14 mouse cellular contexts compared by ENCODE assay signal in the genomic region with DNA sequence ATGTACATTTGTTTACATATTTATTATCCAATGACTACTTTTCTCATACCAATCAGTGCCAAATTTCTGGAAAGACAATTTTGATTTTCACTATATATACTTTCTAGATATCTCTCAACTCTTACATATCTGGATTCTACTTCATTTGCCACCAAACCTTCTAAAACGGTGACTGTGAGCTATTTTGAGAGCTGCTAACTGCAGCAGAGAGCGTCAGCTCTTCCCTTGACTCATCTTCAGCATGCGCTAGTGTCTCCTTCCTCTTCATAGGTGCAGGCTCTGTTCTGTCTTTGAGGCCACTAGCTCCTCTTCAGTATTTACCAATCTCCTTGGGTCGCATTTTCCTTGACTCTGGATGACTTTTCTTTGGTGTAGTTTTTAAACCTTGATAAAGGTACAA.
A peak's percentile ranks its signal among the peaks of the same experiment; 100 is the strongest.
DNase-seq lines count a peak whose midpoint lies in the region.
"Had no signal": no experiment of that assay in that cellular context is flagged by ENCODE, and none has a peak within 500 bp of the region (broad histone marks: within the 10 kb centered on the region; RNA-seq: fewer than 3 reads in every experiment).

No protein-coding gene starts in this region.

- DNase-seq in left cerebral cortex, adult 9 months (ENCODE audit: low spot score in 2 of 2): peak; percentile 30 to 31
- no peak for DNase-seq in left cerebral cortex, adult 18-20 months (ENCODE audit: low spot score in 2 of 2)
- DNase-seq in right cerebral cortex, adult 18-20 months: peak; percentile 42
- DNase-seq in right cerebral cortex, postnatal 4 days: no peak
- peak; percentile 68 for DNase-seq in telencephalon, adult 2 months (ENCODE audit: low read depth, low spot score)
- DNase-seq in lung, postnatal 4 days: no peak
- DNase-seq: adrenal gland, adult 2 months; adrenal gland, postnatal 10 days; adrenal gland, postnatal 25 days; cerebellum, adult 11-12 months; cerebellum, adult 2 months; cerebellum, adult 9-10 months; cerebellum, postnatal 10 days; cerebellum, postnatal 25 days had no signal

Comparison
In these comparisons a context has a peak if more than half of its experiments do, and no peak if none do; other contexts are left out.
1. DNase-seq: peak in left cerebral cortex, adult 9 months (2 of 2), right cerebral cortex, adult 18-20 months (single experiment) and telencephalon, adult 2 months (single experiment); none in left cerebral cortex, adult 18-20 months (0 of 2), right cerebral cortex, postnatal 4 days (single experiment) and lung, postnatal 4 days (0 of 2).